In the genomic region with DNA sequence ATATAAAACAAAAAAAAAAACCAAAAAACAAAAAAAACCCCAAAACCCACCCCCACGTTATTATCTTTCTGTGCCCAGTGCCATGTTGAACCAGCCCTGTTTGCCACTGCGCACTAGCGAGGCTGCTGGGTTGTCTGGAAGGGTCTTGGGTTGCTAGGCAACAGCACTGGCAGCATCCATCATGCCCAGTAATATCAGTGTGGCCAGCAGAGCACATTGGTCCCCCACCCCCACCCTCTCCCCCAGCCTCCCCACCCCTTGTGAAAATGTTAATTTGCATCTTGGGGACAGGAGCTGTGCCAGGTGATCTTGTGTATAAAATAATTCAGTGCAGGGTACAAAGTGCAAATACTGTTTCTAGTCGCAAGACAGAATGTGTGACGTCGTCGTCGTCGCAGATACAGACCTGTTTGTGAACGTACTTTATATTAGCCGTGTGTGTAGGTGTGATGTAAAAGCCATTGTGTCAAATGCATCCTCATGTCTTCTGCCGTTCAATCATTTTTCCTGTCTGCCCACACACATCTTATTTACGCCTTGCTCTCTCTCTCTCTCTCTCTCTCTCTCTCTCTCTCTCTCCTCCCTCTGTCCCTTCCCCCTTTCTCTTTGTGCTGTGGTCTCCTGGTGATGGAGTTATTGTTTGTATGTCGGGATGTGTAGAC, we compare ENCODE assay signal across 9 mouse cellular contexts.
DNase-seq lines count a peak whose midpoint lies in the region; ATAC-seq lines count a peak whose summit lies in the region.
"Had no signal": no experiment of that assay in that cellular context is flagged by ENCODE, and none has a peak within 500 bp of the region (broad histone marks: within the 10 kb centered on the region; RNA-seq: fewer than 3 reads in every experiment).

No protein-coding gene starts in this region.

- peaks cover 42% of the 10 kb centered on the region for H3K4me1 ChIP-seq in hindbrain, embryonic 13.5 days (replicated peaks)
- peaks cover 20% of the 10 kb centered on the region for H3K4me1 ChIP-seq in liver, embryonic 12.5 days

- peak; percentile 47 for DNase-seq in adrenal gland, adult 2 months
- DNase-seq in adrenal gland, postnatal 10 days: no peak
- peak; percentile 70 for DNase-seq in MN1 (ENCODE audit: low spot score)
- peak; percentile 28 to 36 for DNase-seq in layer of hippocampus, postnatal 25 days (ENCODE audit: extremely low spot score in 1 of 2, low spot score in 1 of 2)
- DNase-seq in retina, embryonic 14.5 days (ENCODE audit: low spot score): peak; percentile 65
- DNase-seq in lung, postnatal 14 days: no peak

- no peaks in the 10 kb centered on the region for H3K27me3 ChIP-seq in hindbrain, embryonic 13.5 days
- no peaks in the 10 kb centered on the region for H3K27me3 ChIP-seq in liver, embryonic 12.5 days (replicated peaks)

- H3K4me2 ChIP-seq in hindbrain, embryonic 13.5 days: peak overlapping the region; percentile 48
- no peak overlapping the region for H3K4me2 ChIP-seq in liver, embryonic 12.5 days

- H3K9me3 ChIP-seq in hindbrain, embryonic 13.5 days: no peaks in the 10 kb centered on the region
- H3K9me3 ChIP-seq in liver, embryonic 12.5 days (replicated peaks): no peaks in the 10 kb centered on the region

- no peaks in the 10 kb centered on the region for H3K36me3 ChIP-seq in hindbrain, embryonic 13.5 days
- no peaks in the 10 kb centered on the region for H3K36me3 ChIP-seq in liver, embryonic 12.5 days

- 17% methylated on average over 14 of the region's 14 CpGs for WGBS in hindbrain, embryonic 13.5 days
- 65% methylated on average over 14 of the region's 14 CpGs for WGBS in liver, embryonic 12.5 days (ENCODE audit: insufficient replicate concordance)

- H3K4me3 ChIP-seq in hindbrain, embryonic 13.5 days: no peak overlapping the region
- H3K4me3 ChIP-seq in liver, embryonic 12.5 days: no peak overlapping the region

- H3K27ac ChIP-seq in hindbrain, embryonic 13.5 days: peak overlapping the region; percentile 96
- H3K27ac ChIP-seq in liver, embryonic 12.5 days: no peak overlapping the region
- H3K27ac ChIP-seq: liver, embryonic 14.5 days had no signal

- H3K9ac ChIP-seq in hindbrain, embryonic 13.5 days: no peak overlapping the region
- no peak overlapping the region for H3K9ac ChIP-seq in liver, embryonic 12.5 days
- H3K9ac ChIP-seq: liver, embryonic 14.5 days had no signal

- peak; percentile 97 for ATAC-seq in hindbrain, embryonic 13.5 days (ENCODE audit: low FRiP score)
- ATAC-seq in liver, embryonic 12.5 days: no peak

Comparison
In these comparisons a context has a peak if more than half of its experiments do, and no peak if none do; other contexts are left out.
1. DNase-seq: peak in adrenal gland, adult 2 months (single experiment), MN1 (single experiment), layer of hippocampus, postnatal 25 days (2 of 2) and retina, embryonic 14.5 days (single experiment); none in adrenal gland, postnatal 10 days (single experiment) and lung, postnatal 14 days (single experiment).